Mouse (Mus musculus): ENCODE results near the gene Slco2a1. TPM values are rescaled to one million over a fixed set of nuclear protein-coding genes. Genes with fewer than 3 reads are reported as not detected.

The Slco2a1 gene
- 1.0 and 1.2 TPM in 2 replicates for polyA plus RNA-seq (2016; fragmentation: Nextera tagmentation; extraction: Ambion mirVana)

DNA sequence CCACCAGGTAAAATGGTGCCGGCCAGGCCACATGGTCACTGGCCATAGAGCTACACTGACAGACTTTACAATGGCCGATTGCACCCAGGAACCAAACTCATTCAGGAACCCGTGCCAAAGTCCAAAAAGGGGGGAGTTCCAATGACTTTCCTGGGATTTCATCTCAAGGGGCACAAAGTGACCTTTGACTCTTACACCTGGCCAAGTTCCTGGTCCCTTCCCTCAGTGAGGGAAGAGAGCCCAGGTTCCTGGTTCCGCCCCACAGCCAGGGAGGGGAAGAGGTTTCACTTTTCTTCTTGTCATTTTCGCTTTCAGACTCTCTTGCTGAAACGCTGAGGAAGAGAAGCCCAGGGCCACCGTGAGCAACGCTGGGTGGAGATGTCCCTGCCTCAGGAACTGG is at the start of gene Slco2a1:
Gene Slco2a1, plus strand, starts transcription at position 251 of the 400 bp plus-strand sequence.
- no peaks in the 10 kb centered on the region for H3K36me3 ChIP-seq
- no peak within 1 kb of the TSS for H3K4me3 ChIP-seq (replicated peaks)
- H3K27ac ChIP-seq = no peak within 1 kb of the TSS
- H3K4me1 ChIP-seq (replicated peaks) = peaks cover 11% of the 10 kb centered on the region
- H3K4me2 ChIP-seq = no peak within 1 kb of the TSS
- ATAC-seq (ENCODE audit: insufficient number of reproducible peaks, insufficient read depth, low FRiP score, low TSS enrichment, low read depth) = no peak
- H3K27me3 ChIP-seq = 0 out of 2 replicates have a peak, but pooled peaks cover 4% of the 10 kb centered on the region
- WGBS = 85% methylated on average over 8 of the region's 8 CpGs
- no peaks in the 10 kb centered on the region for H3K9me3 ChIP-seq
- no peak within 1 kb of the TSS for H3K9ac ChIP-seq (replicated peaks)

DNA sequence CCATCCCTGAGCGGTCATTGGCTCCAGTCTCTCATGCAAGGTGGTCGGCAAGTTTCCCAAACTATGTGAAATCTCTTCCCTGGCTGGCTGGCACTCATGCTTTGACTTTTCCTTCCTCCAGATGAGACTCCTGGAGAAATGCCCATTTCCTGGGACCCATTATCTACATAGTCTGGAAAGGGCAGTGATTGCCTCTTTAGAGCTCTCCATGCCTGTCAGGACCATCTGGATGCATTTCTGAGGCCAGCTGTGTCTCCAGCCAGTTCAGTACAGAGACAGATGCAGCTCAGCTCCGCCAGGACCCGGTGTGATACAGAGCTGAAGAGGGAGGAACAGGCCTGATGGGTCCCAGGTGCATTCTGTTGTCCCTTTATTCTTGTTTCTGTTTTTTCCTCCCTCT is 46.3 kb upstream of the Slco2a1 start:
- H3K27ac ChIP-seq = no peak overlapping the region
- no peaks in the 10 kb centered on the region for H3K27me3 ChIP-seq
- no peak overlapping the region for H3K4me2 ChIP-seq
- H3K9me3 ChIP-seq = no peaks in the 10 kb centered on the region
- no peak overlapping the region for H3K4me3 ChIP-seq (replicated peaks)
- H3K4me1 ChIP-seq (replicated peaks) = no peaks in the 10 kb centered on the region
- H3K36me3 ChIP-seq = no peaks in the 10 kb centered on the region
- ATAC-seq (ENCODE audit: insufficient number of reproducible peaks, insufficient read depth, low FRiP score, low TSS enrichment, low read depth) = no peak
- no peak overlapping the region for H3K9ac ChIP-seq (replicated peaks)
- WGBS = 66% methylated on average over 4 of the region's 4 CpGs

DNA sequence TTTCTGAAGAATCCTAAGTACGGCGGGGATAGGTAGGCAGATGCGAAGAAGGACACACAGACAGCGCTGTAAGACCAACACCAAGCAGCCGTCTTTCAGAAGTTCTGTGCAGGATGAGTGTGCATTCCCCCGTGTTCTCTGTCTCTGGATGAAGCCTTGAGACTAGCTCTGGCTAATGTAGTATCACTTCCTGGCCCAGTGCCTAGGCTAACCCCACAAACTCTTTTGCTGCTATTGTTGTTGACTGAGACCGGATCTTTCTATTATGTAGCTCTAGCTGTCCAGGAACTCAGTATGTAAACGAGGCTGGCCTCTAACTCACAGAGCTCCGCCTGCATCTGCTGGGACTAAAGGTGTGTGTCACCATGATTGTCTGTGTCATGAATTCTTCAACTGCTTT is 43.6 kb upstream of the Slco2a1 start:
- Histone ChIP-seq H3K4me1 (replicated peaks) (no peaks in the 10 kb centered on the region), H3K27ac (no peak overlapping the region), H3K4me2 (no peak overlapping the region), H3K4me3 (replicated peaks) (no peak overlapping the region), H3K27me3 (no peaks in the 10 kb centered on the region), H3K36me3 (no peaks in the 10 kb centered on the region), H3K9ac (replicated peaks) (no peak overlapping the region), H3K9me3 (no peaks in the 10 kb centered on the region)
- ATAC-seq (ENCODE audit: insufficient number of reproducible peaks, insufficient read depth, low FRiP score, low TSS enrichment, low read depth) = no peak
- WGBS = 91% methylated on average over 9 of the region's 9 CpGs

DNA sequence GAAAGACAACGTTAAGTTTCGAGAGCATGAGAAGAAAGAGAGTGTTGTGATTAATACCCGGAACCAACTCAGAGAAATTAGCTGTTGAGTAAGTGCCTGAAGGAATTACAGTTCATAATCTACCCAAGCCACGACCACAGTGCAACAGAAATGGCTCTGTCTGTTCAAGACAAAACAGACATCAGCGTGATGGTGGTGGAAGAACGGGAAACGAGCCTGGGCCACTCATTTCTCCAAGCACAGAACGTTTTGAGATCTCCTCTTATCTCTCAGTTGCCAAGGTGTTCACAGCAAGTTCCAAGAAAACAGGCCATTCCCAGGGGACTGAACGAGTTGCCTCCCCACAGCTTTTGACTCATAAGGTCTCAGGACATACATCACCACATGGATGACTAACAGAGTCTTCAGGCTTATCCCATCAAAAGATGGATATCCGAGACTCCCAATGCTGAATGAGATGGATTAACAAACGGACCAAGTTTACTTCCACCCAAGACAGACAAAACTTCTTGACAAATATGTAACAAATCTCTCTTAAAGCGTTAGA is 42.0 kb upstream of the Slco2a1 start:
- no peak for ATAC-seq (ENCODE audit: insufficient number of reproducible peaks, insufficient read depth, low FRiP score, low TSS enrichment, low read depth)
- WGBS = 87% methylated on average over 12 of the region's 12 CpGs

DNA sequence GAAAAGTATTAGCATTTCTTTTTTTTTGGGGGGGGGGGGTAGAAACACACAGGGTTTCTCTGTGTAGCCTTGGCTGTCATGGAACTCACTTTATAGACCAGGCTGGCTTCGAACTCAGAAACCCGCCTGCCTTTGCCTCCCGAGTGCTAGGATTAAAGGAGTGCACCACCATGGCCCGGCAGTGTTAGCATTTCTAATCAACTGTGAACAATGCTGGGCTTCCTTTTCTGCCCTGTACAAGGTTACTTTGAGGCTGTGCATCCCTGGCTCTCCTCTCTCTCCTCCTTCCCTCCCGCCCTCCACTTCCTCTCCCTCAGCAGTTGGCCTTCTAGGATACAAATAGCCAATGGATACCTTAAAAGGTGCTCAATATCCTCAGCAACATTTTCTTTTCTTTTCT is 39.8 kb upstream of the Slco2a1 start:
- Histone ChIP-seq H3K27ac (no peak overlapping the region), H3K4me3 (replicated peaks) (no peak overlapping the region), H3K4me2 (no peak overlapping the region), H3K4me1 (replicated peaks) (no peaks in the 10 kb centered on the region), H3K9me3 (no peaks in the 10 kb centered on the region), H3K36me3 (no peaks in the 10 kb centered on the region), H3K9ac (replicated peaks) (no peak overlapping the region), H3K27me3 (no peaks in the 10 kb centered on the region)
- no peak for ATAC-seq (ENCODE audit: insufficient number of reproducible peaks, insufficient read depth, low FRiP score, low TSS enrichment, low read depth)
- 83% methylated on average over 5 of the region's 5 CpGs for WGBS

More for the DNA sequence above, 42.0 kb upstream of the Slco2a1 start:
- H3K36me3 ChIP-seq = no peaks in the 10 kb centered on the region
- H3K27ac ChIP-seq = no peak overlapping the region
- no peaks in the 10 kb centered on the region for H3K27me3 ChIP-seq
- no peaks in the 10 kb centered on the region for H3K4me1 ChIP-seq (replicated peaks)
- H3K9ac ChIP-seq (replicated peaks) = no peak overlapping the region
- H3K9me3 ChIP-seq = no peaks in the 10 kb centered on the region
- H3K4me2 ChIP-seq = no peak overlapping the region
- no peak overlapping the region for H3K4me3 ChIP-seq (replicated peaks)

DNA sequence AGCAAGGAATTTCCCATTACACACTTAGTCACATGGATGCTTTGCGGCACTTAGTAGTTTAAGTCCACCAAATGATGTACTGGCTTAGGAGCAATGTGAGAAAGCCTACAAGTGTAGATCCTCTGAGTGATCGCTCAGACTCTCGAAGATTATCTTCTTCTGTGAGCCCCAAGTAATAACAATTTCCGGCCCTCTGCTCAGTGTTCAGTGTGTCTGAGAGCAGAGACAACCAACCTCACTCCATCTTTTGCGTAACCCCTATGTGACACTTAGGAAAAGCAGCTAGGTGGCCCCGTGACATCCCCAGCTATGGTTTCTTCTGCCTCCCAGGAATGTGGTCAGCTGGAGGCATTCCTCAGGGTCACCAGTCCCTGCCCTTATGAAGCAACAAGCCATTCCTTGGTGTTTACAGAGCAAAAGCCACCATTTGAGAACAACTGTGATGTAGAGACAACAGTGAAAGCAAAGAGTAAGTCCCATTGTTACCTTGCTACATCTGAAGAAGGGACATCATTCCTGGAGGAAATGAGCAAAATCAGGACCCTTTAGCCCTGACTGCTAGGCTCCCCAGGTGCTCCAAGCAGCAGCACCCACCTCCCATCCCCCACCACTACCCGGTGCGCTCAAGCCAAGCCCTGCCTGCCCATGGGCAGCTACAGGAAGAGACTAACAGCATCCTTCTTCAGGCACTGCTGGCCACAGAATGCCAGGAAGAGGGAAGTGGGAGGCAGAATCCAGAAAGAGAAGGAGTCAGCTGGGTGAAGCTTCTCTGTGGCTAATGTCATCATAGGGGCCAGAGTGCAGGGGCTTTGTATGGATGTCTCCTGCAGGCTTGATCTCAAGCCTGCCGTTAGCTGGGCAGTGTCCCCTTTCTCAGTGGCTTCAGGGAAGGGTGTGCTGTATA is 37.2 kb upstream of the Slco2a1 start:
- no peak overlapping the region for H3K4me3 ChIP-seq (replicated peaks)
- no peak overlapping the region for H3K27ac ChIP-seq
- H3K4me2 ChIP-seq = no peak overlapping the region
- H3K9ac ChIP-seq (replicated peaks) = no peak overlapping the region
- WGBS = 88% methylated on average over 9 of the region's 9 CpGs
- H3K27me3 ChIP-seq = no peaks in the 10 kb centered on the region
- H3K9me3 ChIP-seq = 0 out of 2 replicates have a peak, but pooled peaks cover 4% of the 10 kb centered on the region
- no peaks in the 10 kb centered on the region for H3K36me3 ChIP-seq
- ATAC-seq (ENCODE audit: insufficient number of reproducible peaks, insufficient read depth, low FRiP score, low TSS enrichment, low read depth) = no peak
- H3K4me1 ChIP-seq (replicated peaks) = no peaks in the 10 kb centered on the region

DNA sequence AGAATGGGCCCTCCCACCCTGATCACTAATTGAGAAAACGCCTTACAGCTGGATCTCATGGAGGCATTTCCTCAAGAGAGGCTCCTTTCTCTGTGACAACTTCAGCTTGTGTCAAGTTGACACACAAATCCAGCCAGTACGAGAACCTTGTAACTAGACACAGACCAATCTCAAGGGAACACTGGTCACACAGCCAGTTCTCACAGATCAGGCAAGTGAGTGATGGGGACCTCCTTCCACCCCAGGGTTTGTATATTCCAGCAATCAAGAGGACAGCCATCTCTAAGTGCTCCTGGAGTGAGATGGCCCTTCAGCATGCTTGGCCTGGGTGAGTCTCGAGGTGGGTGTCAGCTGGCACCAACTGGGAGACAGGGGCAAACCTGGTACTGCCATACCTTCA is 32.6 kb upstream of the Slco2a1 start:
- Histone ChIP-seq H3K36me3 (no peaks in the 10 kb centered on the region), H3K4me3 (replicated peaks) (no peak overlapping the region), H3K4me2 (no peak overlapping the region), H3K27ac (no peak overlapping the region), H3K27me3 (no peaks in the 10 kb centered on the region), H3K9ac (replicated peaks) (no peak overlapping the region), H3K4me1 (replicated peaks) (no peaks in the 10 kb centered on the region; the same call in 1 of the 2 replicates), H3K9me3 (0 out of 2 replicates have a peak, but pooled peaks cover 4% of the 10 kb centered on the region)
- 73% methylated on average over 3 of the region's 3 CpGs for WGBS
- no peak for ATAC-seq (ENCODE audit: insufficient number of reproducible peaks, insufficient read depth, low FRiP score, low TSS enrichment, low read depth)

DNA sequence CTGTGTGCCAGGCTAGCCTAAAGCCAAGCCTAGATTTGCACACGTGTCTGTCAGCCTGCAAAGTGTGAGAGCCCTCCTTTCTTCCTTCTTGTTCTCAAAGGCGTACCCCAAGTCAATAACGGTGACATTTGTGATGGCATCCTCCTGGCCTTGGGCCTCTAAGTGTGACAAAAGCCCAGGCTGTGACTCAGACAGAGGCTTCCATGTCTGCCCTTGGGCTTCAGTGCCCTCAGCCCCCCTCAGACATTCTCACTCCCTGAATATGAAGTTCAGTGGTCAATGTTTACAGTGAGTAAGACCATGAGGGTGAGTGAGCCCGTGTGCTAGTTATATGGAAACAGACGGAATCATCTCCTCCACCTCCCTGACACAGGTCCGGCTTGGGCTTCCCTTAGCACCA is 29.8 kb upstream of the Slco2a1 start:
- 80% methylated on average over 6 of the region's 6 CpGs for WGBS
- Histone ChIP-seq H3K4me2 (no peak overlapping the region), H3K4me3 (replicated peaks) (no peak overlapping the region), H3K36me3 (no peaks in the 10 kb centered on the region), H3K27me3 (no peaks in the 10 kb centered on the region), H3K27ac (no peak overlapping the region), H3K4me1 (replicated peaks) (peaks cover 7% of the 10 kb centered on the region), H3K9me3 (0 out of 2 replicates have a peak, but pooled peaks cover 4% of the 10 kb centered on the region), H3K9ac (replicated peaks) (no peak overlapping the region)
- no peak for ATAC-seq (ENCODE audit: insufficient number of reproducible peaks, insufficient read depth, low FRiP score, low TSS enrichment, low read depth)

DNA sequence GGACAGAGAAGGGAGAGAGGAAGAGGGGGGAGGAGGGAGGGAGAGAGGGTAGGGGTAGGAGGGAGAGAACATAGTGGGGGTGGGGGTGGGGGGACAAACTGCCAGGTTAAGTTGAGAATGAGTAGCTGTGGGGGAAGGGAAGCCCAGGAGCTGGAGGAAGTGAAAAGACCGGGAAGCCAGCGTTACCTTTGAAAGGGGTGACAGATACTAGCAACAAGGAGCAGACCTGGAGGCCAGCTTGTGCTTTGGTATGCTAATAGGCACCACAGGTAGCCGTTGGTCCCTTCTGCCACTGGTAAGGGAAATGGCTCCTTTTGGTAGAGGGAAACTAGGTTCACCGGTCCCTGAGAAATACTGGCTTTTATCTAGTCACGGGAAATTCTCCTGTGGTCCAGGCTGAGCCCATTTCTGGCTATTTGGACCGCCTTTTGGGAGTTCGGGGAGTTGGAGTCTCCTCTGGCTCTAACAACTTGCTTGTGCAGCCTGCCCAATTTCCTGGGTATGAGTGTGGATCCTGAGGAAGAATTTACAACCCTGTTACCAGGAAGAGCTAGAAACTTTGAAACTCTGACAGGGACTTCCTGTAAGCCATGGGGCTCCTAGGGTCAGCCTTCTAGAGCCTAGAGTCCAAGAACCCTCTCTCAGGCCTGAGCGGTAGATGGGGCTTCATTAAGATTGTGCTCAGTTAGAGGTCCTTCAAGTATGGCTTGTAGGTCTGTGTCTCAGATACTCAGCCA is 27.0 kb upstream of the Slco2a1 start:
- Histone ChIP-seq H3K4me3 (replicated peaks) (no peak overlapping the region), H3K27ac (no peak overlapping the region), H3K4me1 (replicated peaks) (peaks cover 7% of the 10 kb centered on the region), H3K36me3 (no peaks in the 10 kb centered on the region), H3K9me3 (no peaks in the 10 kb centered on the region), H3K4me2 (no peak overlapping the region), H3K9ac (replicated peaks) (no peak overlapping the region), H3K27me3 (no peaks in the 10 kb centered on the region)
- 22% methylated on average over 8 of the region's 8 CpGs for WGBS
- ATAC-seq (ENCODE audit: insufficient number of reproducible peaks, insufficient read depth, low FRiP score, low TSS enrichment, low read depth) = no peak

DNA sequence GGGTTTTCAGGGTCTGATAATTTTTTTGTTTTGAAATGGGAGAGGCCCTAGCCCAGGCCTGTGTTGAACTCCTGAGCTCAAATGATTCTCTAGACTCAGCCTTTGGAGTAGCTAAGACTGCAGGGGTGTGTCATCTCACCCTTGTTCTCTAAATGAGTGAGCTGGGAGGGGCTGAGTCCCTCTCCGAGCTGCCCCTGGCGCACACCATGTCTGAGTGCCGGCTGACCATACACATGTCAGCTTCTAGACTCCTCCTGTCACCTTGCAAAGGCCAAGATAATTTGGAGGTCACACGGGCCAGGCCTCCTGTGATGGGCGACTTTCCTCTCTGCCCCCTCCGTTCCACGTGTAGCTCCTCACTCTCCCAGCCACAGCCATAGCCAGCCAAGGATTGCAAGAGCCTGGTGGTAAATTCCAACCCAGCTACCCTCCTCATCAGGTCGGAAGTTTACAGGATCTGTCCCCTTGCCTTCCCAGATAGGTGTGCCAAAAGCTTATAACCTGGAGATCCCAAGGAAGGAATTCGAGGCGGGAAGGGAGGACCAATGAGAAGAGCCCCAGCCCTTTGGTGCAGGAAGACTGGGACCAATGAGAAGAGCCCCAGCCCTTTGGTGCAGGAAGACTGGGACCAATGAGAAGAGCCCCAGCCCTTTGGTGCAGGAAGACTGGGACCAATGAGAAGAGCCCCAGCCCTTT is 26.3 kb upstream of the Slco2a1 start:
- H3K36me3 ChIP-seq = no peaks in the 10 kb centered on the region
- no peak overlapping the region for H3K4me2 ChIP-seq
- ATAC-seq (ENCODE audit: insufficient number of reproducible peaks, insufficient read depth, low FRiP score, low TSS enrichment, low read depth) = no peak
- no peaks in the 10 kb centered on the region for H3K27me3 ChIP-seq
- peaks cover 7% of the 10 kb centered on the region for H3K4me1 ChIP-seq (replicated peaks)
- 62% methylated on average over 10 of the region's 10 CpGs for WGBS
- H3K4me3 ChIP-seq (replicated peaks) = no peak overlapping the region
- no peaks in the 10 kb centered on the region for H3K9me3 ChIP-seq
- H3K27ac ChIP-seq = no peak overlapping the region
- no peak overlapping the region for H3K9ac ChIP-seq (replicated peaks)

DNA sequence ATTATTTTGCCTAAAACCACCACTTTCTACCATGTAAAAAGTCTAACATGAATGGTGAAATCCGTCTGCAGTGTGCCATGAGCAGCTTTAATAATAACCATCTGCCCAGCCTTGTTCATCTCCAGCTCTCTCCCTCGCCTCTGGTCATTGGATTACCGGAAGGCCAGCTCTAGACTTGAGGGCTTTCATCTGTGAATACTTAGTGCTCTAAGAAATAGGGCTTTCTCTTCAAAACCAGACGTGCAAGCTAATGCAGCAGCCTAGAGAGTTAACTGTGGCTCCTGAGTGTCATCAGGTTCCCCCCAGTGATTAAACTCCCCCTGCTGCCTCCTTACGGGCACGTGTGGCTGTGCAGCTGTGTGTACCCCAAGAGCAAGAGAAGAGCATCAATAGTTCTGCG is 25.2 kb upstream of the Slco2a1 start:
- Histone ChIP-seq H3K27ac (no peak overlapping the region), H3K4me1 (replicated peaks) (peaks cover 7% of the 10 kb centered on the region), H3K9me3 (no peaks in the 10 kb centered on the region), H3K27me3 (no peaks in the 10 kb centered on the region), H3K9ac (replicated peaks) (no peak overlapping the region), H3K4me2 (no peak overlapping the region), H3K36me3 (no peaks in the 10 kb centered on the region), H3K4me3 (replicated peaks) (no peak overlapping the region)
- 28% methylated on average over 7 of the region's 7 CpGs for WGBS
- ATAC-seq (ENCODE audit: insufficient number of reproducible peaks, insufficient read depth, low FRiP score, low TSS enrichment, low read depth) = no peak
